Mouse (Mus musculus) forebrain, embryonic 16.5 days (tissue): ENCODE measurements around the gene Banp. TPM values are rescaled to one million over a fixed set of nuclear protein-coding genes. Genes with fewer than 3 reads are reported as not detected.

Experiments
- ATAC-seq: fragments of 200-750 bp; cut with Nextera tagmentation; 2 replicates; pipeline ENCODE4 v1.8.0; 2017; ENCODE audit warnings: mild to moderate bottlenecking, moderate library complexity
- H3K27ac ChIP-seq: fragments of 300-500 bp; sonication (generic); 2 replicates; pipeline ENCODE4 v1.5.1; 2014; ENCODE audit warnings: low read length, control low read depth
- H3K27me3 ChIP-seq: fragments of 300-500 bp; sonication (generic); replicated peaks from 2 replicates; pipeline ENCODE4 v1.6.1; 2014; ENCODE audit warnings: low read length; ENCODE audit not compliant: control insufficient read depth, insufficient read depth
- H3K36me3 ChIP-seq: fragments of 300-500 bp; sonication (generic); 2 replicates; pipeline ENCODE4 v1.6.1; 2014; ENCODE audit not compliant: control insufficient read depth, insufficient read depth
- H3K4me1 ChIP-seq: fragments of 300-500 bp; sonication (generic); replicated peaks from 2 replicates; pipeline ENCODE4 v1.6.1; 2014; ENCODE audit warnings: low read length; ENCODE audit not compliant: control insufficient read depth, insufficient read depth
- H3K4me2 ChIP-seq: fragments of 300-500 bp; sonication (generic); 2 replicates; pipeline ENCODE4 v1.6.1; 2014; ENCODE audit warnings: mild to moderate bottlenecking, low read length, control low read depth
- H3K4me3 ChIP-seq: fragments of 300-500 bp; sonication (generic); replicated peaks from 2 replicates; pipeline ENCODE4 v1.5.1; 2014; ENCODE audit warnings: mild to moderate bottlenecking, low read length, control low read depth
- H3K9ac ChIP-seq: fragments of 300-500 bp; sonication (generic); replicated peaks from 2 replicates; pipeline ENCODE4 v1.6.1; 2014; ENCODE audit warnings: low read depth, low read length, control low read depth
- H3K9me3 ChIP-seq: fragments of 300-500 bp; sonication (generic); 2 replicates; pipeline ENCODE4 v1.6.1; 2016; ENCODE audit warnings: low read length; ENCODE audit not compliant: control insufficient read depth
- WGBS: fragments of 180-500 bp; shearing (Covaris S2); extraction: QIAGEN DNeasy Blood & Tissue Kit; methylation state at CpG from one replicate; pipeline ENCODE4 v1.1.7; 2014; 5-methylcytosine and 5-hydroxymethylcytosine counted together
- polyA plus RNA-seq: library from polyadenylated mRNA; unstranded; fragments of >200 nt; fragmentation: Nextera tagmentation; extraction: Ambion mirVana; gene quantifications from 2 replicates; pipeline ENCODE4 v1.2.1, GENCODE M21; 2015

Banp gene
- polyA plus RNA-seq, 1 experiment from 2014 or later: 68.4 TPM

GRCm38 (mm10) chr8:121932668-121933520 is 16.7 kb upstream of the Banp start:
- 82% methylated on average over 14 of the region's 14 CpGs for WGBS

GRCm38 (mm10) chr8:121934506-121934905 is 15.0 kb upstream of the Banp start:
- WGBS: 44% methylated on average over 4 of the region's 4 CpGs
- Histone ChIP-seq H3K27ac (peak overlapping the region; percentile 54), H3K4me2 (no peak overlapping the region), H3K9me3 (no peaks in the 10 kb centered on the region), H3K4me1 (peaks cover 20% of the 10 kb centered on the region), H3K9ac (no peak overlapping the region), H3K36me3 (no peaks in the 10 kb centered on the region), H3K4me3 (no peak overlapping the region), H3K27me3 (no peaks in the 10 kb centered on the region)
- ATAC-seq: no peak

More at GRCm38 (mm10) chr8:121932668-121933520, 16.7 kb upstream of the Banp start:
- Histone ChIP-seq H3K4me2 (no peak overlapping the region), H3K4me1 (peaks cover 20% of the 10 kb centered on the region), H3K4me3 (no peak overlapping the region), H3K27me3 (no peaks in the 10 kb centered on the region), H3K36me3 (no peaks in the 10 kb centered on the region), H3K27ac (no peak overlapping the region), H3K9ac (no peak overlapping the region), H3K9me3 (no peaks in the 10 kb centered on the region)
- ATAC-seq: no peak

GRCm38 (mm10) chr8:121934923-121935322 is 14.6 kb upstream of the Banp start:
- no peaks in the 10 kb centered on the region for H3K27me3 ChIP-seq
- H3K4me3 ChIP-seq: no peak overlapping the region
- H3K36me3 ChIP-seq: no peaks in the 10 kb centered on the region
- H3K27ac ChIP-seq: peak overlapping the region; percentile 54
- no peak overlapping the region for H3K9ac ChIP-seq
- no peak overlapping the region for H3K4me2 ChIP-seq
- 0 out of 2 replicates have a peak, but pooled peaks have one; percentile 16 for ATAC-seq
- H3K4me1 ChIP-seq: peaks cover 20% of the 10 kb centered on the region
- H3K9me3 ChIP-seq: no peaks in the 10 kb centered on the region

- peak; percentile 83 for ATAC-seq
- H3K4me2 ChIP-seq: peak overlapping the region; percentile 27
- H3K27ac ChIP-seq: peak overlapping the region; percentile 54
- H3K9me3 ChIP-seq: no peaks in the 10 kb centered on the region
- H3K4me3 ChIP-seq: no peak overlapping the region
- no peaks in the 10 kb centered on the region for H3K27me3 ChIP-seq
- peak overlapping the region; percentile 7; the same call in 1 of the 2 replicates for H3K9ac ChIP-seq
- peaks cover 20% of the 10 kb centered on the region for H3K4me1 ChIP-seq
- H3K36me3 ChIP-seq: no peaks in the 10 kb centered on the region
- WGBS: 18% methylated on average over 12 of the region's 12 CpGs
Observed at GRCm38 (mm10) chr8:121935341-121936294, 13.9 kb upstream of the Banp start.

- H3K4me2 ChIP-seq: no peak overlapping the region
- H3K27ac ChIP-seq: no peak overlapping the region
- no peaks in the 10 kb centered on the region for H3K27me3 ChIP-seq
- no peak overlapping the region for H3K4me3 ChIP-seq
- H3K9me3 ChIP-seq: no peaks in the 10 kb centered on the region
- WGBS: 73% methylated on average over 14 of the region's 14 CpGs
- no peak overlapping the region for H3K9ac ChIP-seq
- H3K4me1 ChIP-seq: peaks cover 20% of the 10 kb centered on the region
- no peak for ATAC-seq
- H3K36me3 ChIP-seq: no peaks in the 10 kb centered on the region
Observed at GRCm38 (mm10) chr8:121936391-121936790, 13.2 kb upstream of the Banp start.

- no peaks in the 10 kb centered on the region for H3K36me3 ChIP-seq
- no peak overlapping the region for H3K4me2 ChIP-seq
- no peaks in the 10 kb centered on the region for H3K27me3 ChIP-seq
- no peak overlapping the region for H3K27ac ChIP-seq
- H3K4me3 ChIP-seq: no peak overlapping the region
- 84% methylated on average over 7 of the region's 7 CpGs for WGBS
- H3K9ac ChIP-seq: no peak overlapping the region
- H3K9me3 ChIP-seq: no peaks in the 10 kb centered on the region
- H3K4me1 ChIP-seq: peaks cover 20% of the 10 kb centered on the region
- no peak for ATAC-seq
Observed at GRCm38 (mm10) chr8:121938732-121939131, 10.8 kb upstream of the Banp start.

- Histone ChIP-seq H3K36me3 (no peaks in the 10 kb centered on the region), H3K27ac (no peak overlapping the region), H3K9me3 (no peaks in the 10 kb centered on the region), H3K4me3 (no peak overlapping the region), H3K9ac (no peak overlapping the region), H3K4me2 (no peak overlapping the region), H3K4me1 (peaks cover 11% of the 10 kb centered on the region), H3K27me3 (no peaks in the 10 kb centered on the region)
- no peak for ATAC-seq
- WGBS: 41% methylated on average over 2 of the region's 2 CpGs
Observed at GRCm38 (mm10) chr8:121943057-121943540, 6.5 kb upstream of the Banp start.

GRCm38 (mm10) chr8:121943716-121944115 is 5.8 kb upstream of the Banp start:
- Histone ChIP-seq H3K27me3 (no peaks in the 10 kb centered on the region), H3K4me1 (peaks cover 17% of the 10 kb centered on the region), H3K36me3 (no peaks in the 10 kb centered on the region), H3K9me3 (no peaks in the 10 kb centered on the region), H3K27ac (no peak overlapping the region), H3K9ac (no peak overlapping the region), H3K4me3 (no peak overlapping the region), H3K4me2 (no peak overlapping the region)
- WGBS: 82% methylated on average over 8 of the region's 8 CpGs
- ATAC-seq: no peak

- Histone ChIP-seq H3K9ac (no peak within 1 kb of the TSS), H3K4me3 (no peak within 1 kb of the TSS), H3K4me2 (no peak within 1 kb of the TSS), H3K36me3 (no peaks in the 10 kb centered on the region), H3K27ac (no peak within 1 kb of the TSS), H3K4me1 (peaks cover 23% of the 10 kb centered on the region), H3K9me3 (no peaks in the 10 kb centered on the region), H3K27me3 (no peaks in the 10 kb centered on the region)
- no peak for ATAC-seq
Observed at GRCm38 (mm10) chr8:121944831-121945230, 4.7 kb upstream of the Banp start, which contains the start of gene Car5a. TSS of gene Car5a (minus strand) at chr8:121944904.
